Mouse (Mus musculus): ENCODE results near the gene Dnajc8. TPM values are rescaled to one million over a fixed set of nuclear protein-coding genes. Genes with fewer than 3 reads are reported as not detected.
A peak's percentile ranks its signal among the peaks of the same experiment; 100 is the strongest.
"Not testable (repeated sequence)": the region's sequence is repeated elsewhere in the genome, so short reads cannot be mapped to it uniquely, and the experiment has no call there.

Gene Dnajc8
- total RNA-seq, 2 experiments from 2014 or later, result 51.0 to 52.9 TPM

GRCm38 (mm10) chr4:132514555-132515135 is 20.7 kb upstream of the Dnajc8 start:
- DNase-seq, result peak; percentile 88 to 93

GRCm38 (mm10) chr4:132515369-132516155 is 19.8 kb upstream of the Dnajc8 start:
- peak; percentile 94 to 98 for DNase-seq

- no peak for DNase-seq
These were observed 17.3 kb upstream of the Dnajc8 start for GRCm38 (mm10) chr4:132518066-132518465.

- no peak for DNase-seq
These were observed 16.2 kb upstream of the Dnajc8 start for GRCm38 (mm10) chr4:132519188-132519587.

- DNase-seq, result no peak
These were observed 11.0 kb upstream of the Dnajc8 start for GRCm38 (mm10) chr4:132524321-132524741.

GRCm38 (mm10) chr4:132524808-132525207 is 10.5 kb upstream of the Dnajc8 start:
- DNase-seq, result peak in 1 of 2 experiments; percentile 16

- DNase-seq, result no peak
These were observed 8.7 kb upstream of the Dnajc8 start for GRCm38 (mm10) chr4:132526678-132527077.

GRCm38 (mm10) chr4:132527917-132528522 is 7.3 kb upstream of the Dnajc8 start:
- no peak for DNase-seq

- peak in 1 of 2 experiments; percentile 24 for DNase-seq
These were observed 6.0 kb upstream of the Dnajc8 start for GRCm38 (mm10) chr4:132529344-132529743.

GRCm38 (mm10) chr4:132530033-132530804 is 5.1 kb upstream of the Dnajc8 start:
- DNase-seq, result no peak

- DNase-seq, result peak; percentile 60 to 64
These were observed 2.9 kb upstream of the Dnajc8 start for GRCm38 (mm10) chr4:132532496-132532895.

GRCm38 (mm10) chr4:132532981-132533916 is 2.1 kb upstream of the Dnajc8 start, which contains the start of gene Atpif1:
Gene Atpif1 (minus strand): TSS chr4:132533659.
- DNase-seq, result peak; percentile 91 to 94

GRCm38 (mm10) chr4:132539481-132539880 is 4.1 kb downstream of the Dnajc8 start:
- no peak for DNase-seq

GRCm38 (mm10) chr4:132541413-132541812 is 6.1 kb downstream of the Dnajc8 start:
- no peak for DNase-seq

- peak in 1 of 2 experiments; percentile 13 for DNase-seq
These were observed 7.4 kb downstream of the Dnajc8 start for GRCm38 (mm10) chr4:132542724-132543123.

GRCm38 (mm10) chr4:132545851-132546250 is 10.5 kb downstream of the Dnajc8 start:
- DNase-seq, result peak; percentile 70 to 85

- no peak for DNase-seq
These were observed 18.9 kb downstream of the Dnajc8 start for GRCm38 (mm10) chr4:132554221-132554620.

- no peak for DNase-seq
These were observed 19.3 kb downstream of the Dnajc8 start for GRCm38 (mm10) chr4:132554653-132555052.

GRCm38 (mm10) chr4:132555550-132555949 is 20.2 kb downstream of the Dnajc8 start:
- DNase-seq, result not testable (repeated sequence)

- DNase-seq, result no peak
These were observed 27.9 kb downstream of the Dnajc8 start for GRCm38 (mm10) chr4:132563261-132563660.

GRCm38 (mm10) chr4:132563965-132564364 is 28.6 kb downstream of the Dnajc8 start, which contains the start of gene Ptafr:
Gene Ptafr (plus strand): TSS chr4:132564067.
- DNase-seq, result peak; percentile 47 to 81

Data from heart, adult 18-20 months (tissue).